Mouse (Mus musculus) hindbrain, postnatal 0 days (tissue): Measurements from ENCODE around the gene Ptov1. TPM values are rescaled to one million over a fixed set of nuclear protein-coding genes. Genes with fewer than 3 reads are reported as not detected.

ENCODE experiments used
- ATAC-seq: fragments of 200-750 bp; cut with Nextera tagmentation; 2 replicates; pipeline ENCODE4 v1.8.0; 2017; ENCODE audit warnings: mild to moderate bottlenecking, moderate TSS enrichment, moderate library complexity
- DNase-seq: peaks from one replicate; pipeline ENCODE4 v3.0.0-alpha.2; 2015; ENCODE audit warnings: low spot score
- H3K27ac ChIP-seq: fragments of 300-500 bp; sonication (generic); 2 replicates; pipeline ENCODE4 v1.5.1; 2014; ENCODE audit warnings: mild to moderate bottlenecking
- H3K27me3 ChIP-seq: fragments of 300-500 bp; sonication (generic); 2 replicates; pipeline ENCODE4 v1.6.1; 2014; ENCODE audit warnings: low read length, mixed read lengths; ENCODE audit not compliant: insufficient read depth
- H3K36me3 ChIP-seq: fragments of 300-500 bp; sonication (generic); 2 replicates; pipeline ENCODE4 v1.6.1; 2014; ENCODE audit warnings: low read length, mixed read lengths; ENCODE audit not compliant: insufficient read depth
- H3K4me1 ChIP-seq: fragments of 300-500 bp; sonication (generic); 2 replicates; pipeline ENCODE4 v1.6.1; 2014; ENCODE audit warnings: antibody characterized with exemption, low read length, mixed read lengths; ENCODE audit not compliant: insufficient read depth
- H3K4me2 ChIP-seq: fragments of 300-500 bp; sonication (generic); 2 replicates; pipeline ENCODE4 v1.6.1; 2014; ENCODE audit warnings: low read depth, mild to moderate bottlenecking, low read length, moderate library complexity, mixed read lengths
- H3K4me3 ChIP-seq: fragments of 300-500 bp; sonication (generic); 2 replicates; pipeline ENCODE4 v1.5.1; 2014; ENCODE audit warnings: low read length
- H3K9ac ChIP-seq: fragments of 300-500 bp; sonication (generic); replicated peaks from 2 replicates; pipeline ENCODE4 v1.6.1; 2014; ENCODE audit warnings: mild to moderate bottlenecking, low read length, moderate library complexity, mixed read lengths
- H3K9me3 ChIP-seq: fragments of 300-500 bp; sonication (generic); 2 replicates; pipeline ENCODE4 v1.6.1; 2016; ENCODE audit warnings: low read length, mixed read lengths
- CTCF ChIP-seq: IDR thresholded peaks from 2 replicates; pipeline ENCODE4 v1.5.1; 2016; ENCODE audit warnings: antibody characterized with exemption, control low read depth, low read depth
- WGBS: fragments of 180-500 bp; shearing (Covaris S2); extraction: QIAGEN DNeasy Blood & Tissue Kit; methylation state at CpG from one replicate; pipeline ENCODE4 v1.1.7; 2014; 5-methylcytosine and 5-hydroxymethylcytosine counted together
- polyA plus RNA-seq: library from polyadenylated mRNA; unstranded; fragments of >200 nt; fragmentation: Nextera tagmentation; extraction: Ambion mirVana; gene quantifications from 2 replicates; pipeline ENCODE4 v1.2.1, GENCODE M21; 2015
- total RNA-seq: library from RNA; depleted of rRNA; stranded (reverse); fragments of >200 nt; gene quantifications from 2 replicates; pipeline ENCODE4 v1.2.3, GENCODE M21; 2014

Ptov1 gene
- total and polyA plus RNA-seq, 2 experiments from 2014 or later: 438 to 597 TPM

DNA sequence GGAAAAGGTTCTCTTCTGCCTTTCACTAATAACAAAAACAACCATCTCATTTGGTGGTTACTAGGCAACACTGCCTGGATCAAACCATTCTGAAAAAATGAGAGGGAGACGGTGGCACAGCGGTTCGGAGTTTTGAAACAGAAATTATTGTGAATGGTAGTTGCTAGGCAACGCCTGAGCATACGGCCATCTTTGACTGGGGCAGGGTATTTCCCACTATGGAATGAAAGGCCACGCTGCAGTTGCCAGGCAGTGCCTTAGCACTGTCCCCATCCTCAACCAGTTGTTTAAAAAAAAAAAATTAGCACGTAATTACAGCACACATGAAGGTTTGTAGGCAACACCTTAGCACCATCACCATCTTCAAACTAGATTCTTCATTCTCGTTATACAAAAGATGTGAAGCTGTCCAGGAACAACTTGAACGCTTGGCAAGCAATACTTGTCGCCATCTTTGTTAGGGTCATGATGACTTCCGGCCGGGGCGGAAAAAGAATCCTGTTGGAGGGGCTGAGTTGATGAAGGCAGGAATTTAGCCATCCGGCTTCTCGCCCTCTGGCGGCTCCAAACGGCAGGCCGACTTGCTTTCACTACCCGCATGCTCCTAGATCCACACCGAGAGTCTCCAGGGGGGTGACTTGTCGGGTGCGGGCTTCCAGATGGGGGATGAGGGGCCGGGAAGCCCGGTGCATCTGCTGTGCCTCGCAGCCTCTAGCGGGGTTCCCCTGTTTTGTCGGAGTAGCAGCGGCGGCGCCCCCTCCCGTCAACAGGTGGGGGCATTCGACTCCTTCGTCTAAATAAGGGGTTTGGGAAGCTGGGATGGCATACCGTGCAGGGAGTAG, 26.2 kb upstream of the Ptov1 start, which contains the start of gene Fuz:
Gene Fuz, plus strand, starts transcription at position 487 of the 842 bp plus-strand sequence.
- WGBS: under 1% methylated on average over 34 of the region's 34 CpGs
- H3K27me3 ChIP-seq: no peaks in the 10 kb centered on the region

DNA sequence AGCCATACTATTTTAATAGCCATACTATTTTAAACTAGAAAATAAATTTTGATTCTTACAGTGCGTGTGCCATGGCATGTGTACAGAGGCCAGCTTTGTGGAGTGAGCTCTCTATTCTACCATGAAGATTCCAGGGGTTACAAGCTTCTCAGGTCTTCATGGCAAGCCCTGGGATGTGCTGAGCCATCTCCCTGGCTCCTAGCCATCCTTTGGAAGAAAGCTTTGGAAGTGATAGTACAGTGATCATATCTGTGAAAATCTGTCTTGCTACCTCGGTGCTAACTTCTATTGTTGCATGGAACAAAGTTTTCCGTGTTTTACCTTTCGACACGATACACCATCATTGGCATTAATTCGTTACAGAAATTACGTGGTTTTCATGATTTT, 25.6 kb upstream of the Ptov1 start:
- no peak for TF ChIP-seq CTCF

More for the DNA sequence above, 26.2 kb upstream of the Ptov1 start, which contains the start of gene Fuz:
- peak within 1 kb of the TSS; percentile 70 for H3K4me3 ChIP-seq
- H3K4me1 ChIP-seq: peaks cover 30% of the 10 kb centered on the region
- H3K9me3 ChIP-seq: no peaks in the 10 kb centered on the region
- DNase-seq (peak; percentile 97), ATAC-seq (peak; percentile 84)
- H3K9ac ChIP-seq: peak within 1 kb of the TSS; percentile 61
- H3K36me3 ChIP-seq: 0 out of 2 replicates have a peak, but pooled peaks cover 15% of the 10 kb centered on the region
- peak within 1 kb of the TSS; percentile 85 for H3K4me2 ChIP-seq
- H3K27ac ChIP-seq: peak within 1 kb of the TSS; percentile 88
- peak; percentile 82 for TF ChIP-seq CTCF

DNA sequence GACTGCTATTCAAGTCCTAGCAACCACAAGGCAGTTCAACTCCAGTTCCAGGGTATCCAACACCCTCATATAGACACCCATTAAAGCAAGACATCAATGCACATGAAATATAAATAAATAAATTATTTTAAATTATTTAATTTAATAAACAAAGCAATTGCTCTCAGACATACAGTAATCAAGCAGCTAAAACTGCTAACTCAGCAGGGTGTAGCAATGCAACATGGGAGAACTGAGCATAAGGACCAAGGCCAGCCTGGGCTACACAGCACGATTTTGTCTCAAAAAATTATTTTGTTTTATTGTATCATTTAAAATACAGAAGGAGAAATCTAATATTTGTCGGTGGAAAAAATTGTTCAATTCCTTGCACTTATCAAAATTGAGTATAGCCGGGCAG, 24.6 kb upstream of the Ptov1 start:
- peaks cover 37% of the 10 kb centered on the region for H3K4me1 ChIP-seq

More for the DNA sequence above, 25.6 kb upstream of the Ptov1 start:
- Histone ChIP-seq H3K4me3 (peak overlapping the region; percentile 70), H3K4me2 (peak overlapping the region; percentile 85), H3K4me1 (peaks cover 37% of the 10 kb centered on the region), H3K27ac (peak overlapping the region; percentile 88), H3K9me3 (no peaks in the 10 kb centered on the region), H3K36me3 (0 out of 2 replicates have a peak, but pooled peaks cover 10% of the 10 kb centered on the region), H3K9ac (no peak overlapping the region; the same call in 1 of the 2 replicates), H3K27me3 (no peaks in the 10 kb centered on the region)
- 17% methylated on average over 7 of the region's 7 CpGs for WGBS
- peak; percentile 62 for DNase-seq
- no peak for ATAC-seq

DNA sequence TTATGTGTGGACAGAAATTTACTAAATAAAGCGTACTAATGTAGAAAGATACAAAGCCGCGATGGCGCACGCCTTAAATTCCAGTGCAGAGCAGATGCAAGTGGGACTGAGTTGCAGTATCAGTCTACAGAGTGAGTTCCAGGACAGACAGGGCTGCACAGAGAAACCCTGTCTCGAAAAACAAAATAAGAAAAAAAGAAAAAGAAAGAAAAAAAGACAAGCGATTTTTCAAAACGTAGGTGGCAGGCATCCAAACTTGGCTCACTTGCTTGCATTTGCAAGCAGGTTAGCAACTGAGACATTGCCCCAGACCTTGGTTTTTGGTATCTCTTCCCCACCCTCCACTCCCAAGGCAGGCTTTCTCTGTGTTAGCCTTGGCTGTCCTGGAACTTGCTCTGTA, 23.6 kb upstream of the Ptov1 start:
- no peak for TF ChIP-seq CTCF

More for the DNA sequence above, 24.6 kb upstream of the Ptov1 start:
- 91% methylated on average over 3 of the region's 3 CpGs for WGBS
- TF ChIP-seq CTCF: no peak
- no peaks in the 10 kb centered on the region for H3K27me3 ChIP-seq
- no peaks in the 10 kb centered on the region for H3K36me3 ChIP-seq
- no peak overlapping the region for H3K4me2 ChIP-seq
- H3K4me3 ChIP-seq: no peak overlapping the region
- H3K27ac ChIP-seq: peak overlapping the region; percentile 71; the same call in 1 of the 2 replicates
- ATAC-seq (no peak), DNase-seq (no peak)
- no peaks in the 10 kb centered on the region for H3K9me3 ChIP-seq
- H3K9ac ChIP-seq: no peak overlapping the region

DNA sequence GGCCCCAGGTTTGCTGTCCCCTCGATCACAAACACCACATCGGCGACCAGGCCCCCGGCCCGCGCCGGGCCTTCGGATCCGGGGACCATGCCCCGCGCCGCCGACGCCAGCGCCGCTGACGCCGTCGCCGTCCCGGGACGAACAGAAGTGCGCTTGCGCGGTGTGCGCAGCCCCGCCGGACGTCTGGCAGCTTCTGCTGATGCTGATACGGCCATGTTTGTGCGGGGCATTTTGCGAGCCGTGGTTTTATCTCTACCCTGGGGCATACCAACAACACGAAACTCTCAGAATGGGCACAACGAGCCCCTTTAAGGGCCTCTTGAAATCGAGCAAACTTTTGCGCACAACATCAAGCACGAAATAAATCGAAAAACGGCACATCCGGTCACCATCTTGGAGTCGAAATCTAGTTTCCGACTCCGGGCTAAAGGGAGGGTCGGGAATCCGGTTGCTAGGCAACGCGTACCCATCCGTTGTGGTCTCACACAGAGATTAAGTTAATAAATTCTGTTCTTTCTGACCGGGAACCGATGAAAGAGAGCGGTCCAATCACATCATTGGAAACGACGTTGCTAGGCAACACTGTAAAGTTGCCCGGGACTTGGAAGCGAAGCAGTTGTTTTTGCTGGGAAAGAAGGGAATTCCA, 22.8 kb upstream of the Ptov1 start, which contains the start of gene Med25:
Gene Med25, minus strand, starts transcription at position 437 of the 646 bp plus-strand sequence.
- Histone ChIP-seq H3K4me3 (peak within 1 kb of the TSS; percentile 73), H3K4me2 (peak within 1 kb of the TSS; percentile 93), H3K9me3 (no peaks in the 10 kb centered on the region), H3K4me1 (peaks cover 36% of the 10 kb centered on the region), H3K27ac (peak within 1 kb of the TSS; percentile 96), H3K9ac (peak within 1 kb of the TSS; percentile 83), H3K27me3 (no peaks in the 10 kb centered on the region), H3K36me3 (no peaks in the 10 kb centered on the region)
- DNase-seq (peak; percentile 98), ATAC-seq (peak; percentile 80)
- no peak for TF ChIP-seq CTCF
- under 1% methylated on average over 56 of the region's 56 CpGs for WGBS

More for the DNA sequence above, 23.6 kb upstream of the Ptov1 start:
- Histone ChIP-seq H3K36me3 (no peaks in the 10 kb centered on the region), H3K4me2 (peak overlapping the region; percentile 93), H3K4me1 (peaks cover 37% of the 10 kb centered on the region), H3K9ac (no peak overlapping the region; the same call in 1 of the 2 replicates), H3K4me3 (peak overlapping the region; percentile 73), H3K27me3 (no peaks in the 10 kb centered on the region), H3K9me3 (no peaks in the 10 kb centered on the region), H3K27ac (peak overlapping the region; percentile 71)
- no peak for ATAC-seq
- 4% methylated on average over 8 of the region's 8 CpGs for WGBS
- peak; percentile 49 for DNase-seq

DNA sequence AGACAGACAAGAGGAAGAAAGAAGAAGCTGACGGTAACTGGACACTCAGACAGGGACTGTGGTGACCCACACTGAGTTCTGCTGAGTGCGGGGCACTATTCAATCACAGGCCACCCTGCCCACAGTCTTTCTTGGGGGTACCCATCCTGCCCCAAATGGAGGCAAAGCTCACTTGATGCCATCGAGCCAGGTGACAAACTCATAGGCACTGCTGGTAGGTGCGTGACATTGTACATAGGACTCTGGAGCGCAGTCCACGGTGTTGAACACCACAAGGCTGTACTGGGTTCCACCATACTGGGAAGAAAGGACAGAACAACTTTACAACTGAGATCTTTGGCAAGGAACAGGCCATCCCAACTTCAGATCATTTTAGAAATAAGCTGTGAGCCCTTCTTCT, 22.0 kb upstream of the Ptov1 start:
- TF ChIP-seq CTCF: no peak
- no peaks in the 10 kb centered on the region for H3K27me3 ChIP-seq
- 11% methylated on average over 6 of the region's 6 CpGs for WGBS
- ATAC-seq (no peak), DNase-seq (no peak)
- H3K4me2 ChIP-seq: peak overlapping the region; percentile 93
- H3K36me3 ChIP-seq: no peaks in the 10 kb centered on the region
- peaks cover 28% of the 10 kb centered on the region for H3K4me1 ChIP-seq
- peak overlapping the region; percentile 96 for H3K27ac ChIP-seq
- H3K9me3 ChIP-seq: no peaks in the 10 kb centered on the region
- peak overlapping the region; percentile 83 for H3K9ac ChIP-seq
- peak overlapping the region; percentile 73 for H3K4me3 ChIP-seq
